Mouse (Mus musculus) liver, postnatal 0 days (tissue): ENCODE measurements at regions not wholly inside any gene's neighbourhood (a gene's known extent, or its start where the extent isn't known, plus 50 kb on each side); places are given as distances from the start of the nearest gene placed in this dataset.

ENCODE experiments used
- CTCF ChIP-seq: sonication (generic); IDR thresholded peaks from 2 replicates; pipeline ENCODE4 v1.5.1; 2016; ENCODE audit warnings: antibody characterized with exemption, low read depth
- EP300 ChIP-seq: IDR thresholded peaks from 2 replicates; pipeline ENCODE4 v1.6.1; 2016; ENCODE audit warnings: antibody characterized with exemption, low read depth, mild to moderate bottlenecking

- TF ChIP-seq CTCF = no peak
- no peak for TF ChIP-seq EP300
Measured at GRCm38 (mm10) chr16:50798095-50798494, 207.1 kb upstream of the Ccdc54 start.
